In genomic region chr15:6244401-6244800, GRCm38 (mm10) we compare ENCODE assay signal across 16 mouse cellular contexts.
"Had no signal": no experiment of that assay in that cellular context is flagged by ENCODE, and none has a peak within 500 bp of the region (broad histone marks: within the 10 kb centered on the region; RNA-seq: fewer than 3 reads in every experiment).

No protein-coding gene starts in this region.

- H3K27me3 ChIP-seq: limb, embryonic 12.5 days; liver, embryonic 13.5 days; lung, embryonic 15.5 days; midbrain, embryonic 12.5 days; neural tube, embryonic 15.5 days had no signal

- ATAC-seq: hindbrain, postnatal 0 days; liver, postnatal 0 days; midbrain, embryonic 16.5 days had no signal

- H3K36me3 ChIP-seq: limb, embryonic 12.5 days; liver, embryonic 13.5 days; lung, embryonic 15.5 days; midbrain, embryonic 12.5 days; neural tube, embryonic 15.5 days had no signal

- H3K9ac ChIP-seq: limb, embryonic 12.5 days; liver, embryonic 13.5 days; liver, postnatal 0 days; lung, embryonic 15.5 days; midbrain, embryonic 12.5 days; neural tube, embryonic 15.5 days had no signal

- DNase-seq: liver; liver, embryonic 13.5 days; liver, postnatal 0 days; lung, postnatal 14 days; right cerebral cortex, adult 18-20 months; right cerebral cortex, postnatal 25 days; thymus, postnatal 14 days had no signal

- H3K4me2 ChIP-seq: limb, embryonic 12.5 days; liver, embryonic 13.5 days; lung, embryonic 15.5 days; midbrain, embryonic 12.5 days; neural tube, embryonic 15.5 days had no signal

- H3K9me3 ChIP-seq: limb, embryonic 12.5 days; liver, embryonic 13.5 days; lung, embryonic 15.5 days; megakaryocyte, embryonic 14.5 days; midbrain, embryonic 12.5 days; neural tube, embryonic 15.5 days had no signal

- H3K27ac ChIP-seq: hindbrain, postnatal 0 days; limb, embryonic 12.5 days; liver, embryonic 13.5 days; lung, embryonic 15.5 days; macrophage; midbrain, embryonic 12.5 days; neural tube, embryonic 15.5 days; stomach, postnatal 0 days had no signal

- H3K4me1 ChIP-seq: limb, embryonic 12.5 days; liver, embryonic 13.5 days; lung, embryonic 15.5 days; megakaryocyte, embryonic 14.5 days; midbrain, embryonic 12.5 days had no signal

- H3K4me3 ChIP-seq: limb, embryonic 12.5 days; liver, embryonic 13.5 days; lung, embryonic 15.5 days; megakaryocyte, embryonic 14.5 days; midbrain, embryonic 12.5 days; neural tube, embryonic 15.5 days had no signal
